Mouse (Mus musculus): ENCODE data around the gene Efcc1. TPM values are rescaled to one million over a fixed set of nuclear protein-coding genes. Genes with fewer than 3 reads are reported as not detected.

The Efcc1 gene
- polyA plus RNA-seq, 1 experiment: 0.05 TPM

DNA sequence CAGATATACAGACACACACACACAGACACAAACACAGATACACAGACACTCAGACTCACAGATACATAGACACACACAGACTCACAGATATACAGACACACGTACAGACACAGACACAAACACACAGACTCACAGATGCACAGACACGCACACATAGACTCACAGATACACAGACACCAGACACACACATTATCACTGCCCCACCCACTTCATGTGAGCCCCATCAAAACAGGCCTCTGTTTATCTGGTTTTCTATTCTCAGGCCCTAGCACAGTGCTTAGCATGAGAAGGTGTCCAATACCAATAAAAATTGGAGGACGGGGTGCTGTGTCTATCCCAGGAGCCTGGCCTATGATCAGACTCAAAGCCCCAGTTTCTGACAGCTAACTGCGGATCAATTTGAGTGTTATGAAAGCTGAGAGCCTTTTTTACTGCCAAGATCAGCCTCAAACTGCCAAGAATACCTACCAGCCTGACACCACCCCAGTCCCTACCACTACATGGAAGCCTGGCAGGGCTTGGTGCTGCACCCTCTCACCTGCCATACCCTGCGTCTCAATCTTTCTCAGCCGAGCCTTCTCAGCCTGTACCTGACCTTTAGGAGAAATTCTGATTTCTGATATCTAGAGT lies 65.7 kb downstream of the Efcc1 start:
- H3K27me3 ChIP-seq (ENCODE audit: control insufficient read depth, insufficient read depth, insufficient read length): no peaks in the 10 kb centered on the region
- no peak overlapping the region for H3K4me3 ChIP-seq (ENCODE audit: insufficient read depth, poor library complexity, severe bottlenecking)
- no peak overlapping the region for H3ac ChIP-seq (ENCODE audit: control insufficient read depth, insufficient read length, low read depth)
- TF ChIP-seq MYOG (IDR thresholded peaks at IDR 0.05; ENCODE audit: control insufficient read depth, extremely low read depth, insufficient read length) (no peak), CTCF (IDR thresholded peaks at IDR 0.05; ENCODE audit: control insufficient read depth, insufficient read depth, insufficient read length) (no peak), MYOD1 (IDR thresholded peaks at IDR 0.05; ENCODE audit: control insufficient read depth, insufficient read length, low read depth) (no peak), CEBPB (IDR thresholded peaks at IDR 0.05; ENCODE audit: low read depth) (no peak), MAX (IDR thresholded peaks at IDR 0.05) (no peak)
- no peaks in the 10 kb centered on the region for H3K79me3 ChIP-seq (ENCODE audit: low read depth)
- no peaks in the 10 kb centered on the region for H3K79me2 ChIP-seq (ENCODE audit: control insufficient read depth, insufficient read depth)
- no peaks in the 10 kb centered on the region for H3K36me3 ChIP-seq (ENCODE audit: control insufficient read depth, insufficient read depth)

DNA sequence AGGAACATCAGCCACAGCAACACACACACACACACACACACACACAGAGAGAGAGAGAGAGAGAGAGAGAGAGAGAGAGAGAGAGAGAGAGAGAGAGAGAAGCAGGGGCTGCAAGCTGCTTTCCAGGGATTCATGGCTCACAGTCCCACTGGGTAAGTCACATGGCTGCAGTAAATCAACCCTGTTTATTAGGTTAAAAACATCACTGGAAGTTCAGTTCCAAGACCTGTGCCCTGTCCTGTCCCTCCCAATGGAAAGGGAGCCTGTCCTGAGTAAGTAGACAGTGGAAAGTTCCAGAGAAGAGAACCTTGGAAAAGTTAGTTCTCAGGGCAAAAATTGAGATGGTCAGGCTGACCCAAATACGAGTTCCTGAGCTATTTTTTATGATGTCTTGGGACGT lies 66.7 kb downstream of the Efcc1 start:
- TF ChIP-seq MYOG (IDR thresholded peaks at IDR 0.05; ENCODE audit: control insufficient read depth, extremely low read depth, insufficient read length) (no peak), CEBPB (IDR thresholded peaks at IDR 0.05; ENCODE audit: low read depth) (no peak), CTCF (IDR thresholded peaks at IDR 0.05; ENCODE audit: control insufficient read depth, insufficient read depth, insufficient read length) (no peak), FOSL1 (IDR thresholded peaks at IDR 0.05; ENCODE audit: insufficient read depth, low read length, poor library complexity, severe bottlenecking) (no peak), MAX (IDR thresholded peaks at IDR 0.05) (no peak), MYOD1 (IDR thresholded peaks at IDR 0.05; ENCODE audit: control insufficient read depth, insufficient read length, low read depth) (no peak), USF1 (IDR thresholded peaks at IDR 0.05; ENCODE audit: low read depth) (no peak)
- Histone ChIP-seq H3ac (ENCODE audit: control insufficient read depth, insufficient read length, low read depth) (no peak overlapping the region), H3K79me3 (ENCODE audit: low read depth) (no peaks in the 10 kb centered on the region), H3K27me3 (ENCODE audit: control insufficient read depth, insufficient read depth, insufficient read length) (no peaks in the 10 kb centered on the region), H3K36me3 (ENCODE audit: control insufficient read depth, insufficient read depth) (no peaks in the 10 kb centered on the region), H3K4me3 (ENCODE audit: insufficient read depth, poor library complexity, severe bottlenecking) (no peak overlapping the region), H3K79me2 (ENCODE audit: control insufficient read depth, insufficient read depth) (no peaks in the 10 kb centered on the region)

- Histone ChIP-seq H3K79me2 (ENCODE audit: control insufficient read depth, insufficient read depth) (no peaks in the 10 kb centered on the region), H3K36me3 (ENCODE audit: control insufficient read depth, insufficient read depth) (no peaks in the 10 kb centered on the region), H3ac (ENCODE audit: control insufficient read depth, insufficient read length, low read depth) (no peak overlapping the region), H3K79me3 (ENCODE audit: low read depth) (no peaks in the 10 kb centered on the region), H3K4me3 (ENCODE audit: insufficient read depth, poor library complexity, severe bottlenecking) (no peak overlapping the region), H3K27me3 (ENCODE audit: control insufficient read depth, insufficient read depth, insufficient read length) (no peaks in the 10 kb centered on the region)
- TF ChIP-seq MAX (IDR thresholded peaks at IDR 0.05) (no peak), CTCF (IDR thresholded peaks at IDR 0.05; ENCODE audit: control insufficient read depth, insufficient read depth, insufficient read length) (no peak), MYOG (IDR thresholded peaks at IDR 0.05; ENCODE audit: control insufficient read depth, extremely low read depth, insufficient read length) (no peak), CEBPB (IDR thresholded peaks at IDR 0.05; ENCODE audit: low read depth) (no peak), MYOD1 (IDR thresholded peaks at IDR 0.05; ENCODE audit: control insufficient read depth, insufficient read length, low read depth) (no peak), USF1 (IDR thresholded peaks at IDR 0.05; ENCODE audit: low read depth) (no peak), FOSL1 (IDR thresholded peaks at IDR 0.05; ENCODE audit: insufficient read depth, low read length, poor library complexity, severe bottlenecking) (no peak)
Measured at GRCm38 (mm10) chr6:87799576-87799975, 68.9 kb downstream of the Efcc1 start.

DNA sequence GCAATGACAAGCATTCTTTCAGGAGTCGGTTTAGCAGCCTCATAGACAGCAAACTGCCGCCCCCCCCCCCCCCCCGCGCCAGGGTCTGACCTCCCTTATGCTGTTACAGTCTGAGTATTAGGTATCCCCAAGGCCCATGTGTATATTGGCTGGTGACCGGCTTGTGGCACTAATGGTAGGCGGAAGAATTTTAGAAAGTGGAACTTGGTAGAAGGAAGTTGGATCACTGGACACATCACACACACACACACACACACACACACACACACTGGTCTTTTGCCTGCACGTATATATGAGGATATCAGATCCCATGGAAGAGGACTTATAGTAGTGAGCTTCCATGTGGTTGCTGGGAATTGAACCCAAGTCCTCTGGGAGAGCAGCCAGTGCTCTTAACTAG lies 71.8 kb downstream of the Efcc1 start:
- no peaks in the 10 kb centered on the region for H3K27me3 ChIP-seq (ENCODE audit: control insufficient read depth, insufficient read depth, insufficient read length)
- no peak overlapping the region for H3ac ChIP-seq (ENCODE audit: control insufficient read depth, insufficient read length, low read depth)
- no peaks in the 10 kb centered on the region for H3K79me3 ChIP-seq (ENCODE audit: low read depth)
- no peaks in the 10 kb centered on the region for H3K36me3 ChIP-seq (ENCODE audit: control insufficient read depth, insufficient read depth)
- TF ChIP-seq FOSL1 (IDR thresholded peaks at IDR 0.05; ENCODE audit: insufficient read depth, low read length, poor library complexity, severe bottlenecking) (no peak), MYOG (IDR thresholded peaks at IDR 0.05; ENCODE audit: control insufficient read depth, extremely low read depth, insufficient read length) (no peak), MAX (IDR thresholded peaks at IDR 0.05) (no peak), CEBPB (IDR thresholded peaks at IDR 0.05; ENCODE audit: low read depth) (no peak)
- H3K79me2 ChIP-seq (ENCODE audit: control insufficient read depth, insufficient read depth): no peaks in the 10 kb centered on the region
- H3K4me3 ChIP-seq (ENCODE audit: insufficient read depth, poor library complexity, severe bottlenecking): no peak overlapping the region

- Histone ChIP-seq H3ac (ENCODE audit: control insufficient read depth, insufficient read length, low read depth) (no peak overlapping the region), H3K79me2 (ENCODE audit: control insufficient read depth, insufficient read depth) (peaks cover 10% of the 10 kb centered on the region), H3K36me3 (ENCODE audit: control insufficient read depth, insufficient read depth) (no peaks in the 10 kb centered on the region), H3K79me3 (ENCODE audit: low read depth) (peaks cover 1% of the 10 kb centered on the region), H3K27me3 (ENCODE audit: control insufficient read depth, insufficient read depth, insufficient read length) (no peaks in the 10 kb centered on the region), H3K4me3 (ENCODE audit: insufficient read depth, poor library complexity, severe bottlenecking) (no peak overlapping the region)
- TF ChIP-seq CTCF (IDR thresholded peaks at IDR 0.05; ENCODE audit: control insufficient read depth, insufficient read depth, insufficient read length) (no peak), FOSL1 (IDR thresholded peaks at IDR 0.05; ENCODE audit: insufficient read depth, low read length, poor library complexity, severe bottlenecking) (no peak), MYOD1 (IDR thresholded peaks at IDR 0.05; ENCODE audit: control insufficient read depth, insufficient read length, low read depth) (no peak), USF1 (IDR thresholded peaks at IDR 0.05; ENCODE audit: low read depth) (no peak), MAX (IDR thresholded peaks at IDR 0.05) (no peak), MYOG (IDR thresholded peaks at IDR 0.05; ENCODE audit: control insufficient read depth, extremely low read depth, insufficient read length) (no peak), CEBPB (IDR thresholded peaks at IDR 0.05; ENCODE audit: low read depth) (no peak)
Measured at GRCm38 (mm10) chr6:87804036-87804435, 73.4 kb downstream of the Efcc1 start.

- Histone ChIP-seq H3K36me3 (ENCODE audit: control insufficient read depth, insufficient read depth) (no peaks in the 10 kb centered on the region), H3K4me3 (ENCODE audit: insufficient read depth, poor library complexity, severe bottlenecking) (no peak overlapping the region), H3K79me3 (ENCODE audit: low read depth) (peaks cover 4% of the 10 kb centered on the region), H3ac (ENCODE audit: control insufficient read depth, insufficient read length, low read depth) (no peak overlapping the region), H3K79me2 (ENCODE audit: control insufficient read depth, insufficient read depth) (peaks cover 18% of the 10 kb centered on the region), H3K27me3 (ENCODE audit: control insufficient read depth, insufficient read depth, insufficient read length) (no peaks in the 10 kb centered on the region)
- TF ChIP-seq FOSL1 (IDR thresholded peaks at IDR 0.05; ENCODE audit: insufficient read depth, low read length, poor library complexity, severe bottlenecking): no peak
- no peak for TF ChIP-seq MYOD1 (IDR thresholded peaks at IDR 0.05; ENCODE audit: control insufficient read depth, insufficient read length, low read depth)
- no peak for TF ChIP-seq USF1 (IDR thresholded peaks at IDR 0.05; ENCODE audit: low read depth)
Measured at GRCm38 (mm10) chr6:87804886-87805285, 74.2 kb downstream of the Efcc1 start.
